Mouse (Mus musculus) heart, adult 2 months (tissue): Measurements from ENCODE around the gene Tex36.

Experiments
- CTCF ChIP-seq: fragments of 200-600 bp; IDR thresholded peaks from 2 replicates; pipeline ENCODE4 v1.8.1; 2022; ENCODE audit warnings: antibody characterized with exemption, mild to moderate bottlenecking, moderate library complexity
- EP300 ChIP-seq: fragments of 200-500 bp; IDR thresholded peaks from 2 replicates; pipeline ENCODE4 v1.6.1; 2011; ENCODE audit warnings: low read depth, low read length, control low read depth; ENCODE audit not compliant: insufficient read depth
- POLR2A ChIP-seq: fragments of 200-500 bp; IDR thresholded peaks from 2 replicates; pipeline ENCODE4 v1.6.1; 2011; ENCODE audit warnings: mild to moderate bottlenecking, low read depth, low read length, control low read depth; ENCODE audit not compliant: insufficient read depth

DNA sequence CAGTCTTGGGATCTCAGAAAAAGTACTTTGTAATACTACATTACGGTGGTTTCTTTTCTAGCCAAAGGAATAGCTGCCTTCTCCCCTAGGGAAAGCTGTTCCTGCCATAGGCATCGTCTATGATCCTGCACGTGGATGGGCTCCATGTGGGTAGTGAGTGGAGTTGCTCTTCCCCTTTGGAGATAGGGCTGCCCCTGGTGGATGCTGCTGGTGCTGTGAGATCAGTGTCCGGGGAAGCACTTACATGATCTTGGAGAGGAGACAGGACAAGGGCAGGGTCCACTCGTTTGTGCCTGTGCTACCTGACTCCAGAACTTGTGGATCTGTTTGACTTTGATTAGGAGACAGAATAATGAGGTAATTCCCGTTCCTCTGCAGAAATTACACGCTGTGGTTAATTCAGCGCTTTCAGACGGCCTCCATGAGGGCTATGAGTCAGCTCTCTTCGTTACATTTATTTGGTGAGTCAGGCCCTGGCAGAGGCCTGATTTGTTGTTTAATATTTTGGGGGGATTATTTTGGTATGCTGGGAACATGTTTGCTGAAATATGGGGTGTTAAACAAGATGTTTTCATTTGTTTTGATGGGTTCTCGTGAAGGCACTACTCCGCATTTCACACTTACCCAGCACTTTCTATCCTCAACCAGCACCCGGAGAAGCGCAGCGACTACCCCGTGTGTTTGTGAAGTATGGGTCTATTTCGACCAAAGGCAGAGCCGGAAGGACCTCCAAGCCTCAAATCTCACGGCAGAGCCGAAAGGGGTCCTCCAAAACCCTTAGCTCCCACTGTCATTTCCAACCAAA, 22.3 kb downstream of the Tex36 start:
- TF ChIP-seq EP300 = no peak
- TF ChIP-seq POLR2A = no peak
- no peak for TF ChIP-seq CTCF
